Mouse (Mus musculus) neural tube, embryonic 12.5 days (tissue): ENCODE data around the gene Nr2e1. TPM values are rescaled to one million over a fixed set of nuclear protein-coding genes. Genes with fewer than 3 reads are reported as not detected.

Experiments used
- ATAC-seq: fragments of 200-750 bp; cut with Nextera tagmentation; 2 replicates; pipeline ENCODE4 v1.8.0; 2017; ENCODE audit warnings: low read depth, mild to moderate bottlenecking, moderate TSS enrichment, moderate library complexity; ENCODE audit not compliant: low FRiP score
- H3K27ac ChIP-seq: fragments of 300-500 bp; sonication (generic); 2 replicates; pipeline ENCODE4 v1.5.1; 2016
- H3K27me3 ChIP-seq: fragments of 300-500 bp; sonication (generic); replicated peaks from 2 replicates; pipeline ENCODE4 v1.6.1; 2016; ENCODE audit warnings: mild to moderate bottlenecking
- H3K36me3 ChIP-seq: fragments of 300-500 bp; sonication (generic); 2 replicates; pipeline ENCODE4 v1.6.1; 2016; ENCODE audit warnings: mild to moderate bottlenecking
- H3K4me1 ChIP-seq: fragments of 300-500 bp; sonication (generic); 2 replicates; pipeline ENCODE4 v1.6.1; 2016
- H3K4me2 ChIP-seq: fragments of 300-500 bp; sonication (generic); replicated peaks from 2 replicates; pipeline ENCODE4 v1.6.1; 2016; ENCODE audit warnings: mild to moderate bottlenecking
- H3K4me3 ChIP-seq: fragments of 300-500 bp; sonication (generic); 2 replicates; pipeline ENCODE4 v1.5.1; 2016
- H3K9ac ChIP-seq: fragments of 300-500 bp; sonication (generic); 2 replicates; pipeline ENCODE4 v1.6.1; 2016; ENCODE audit warnings: mild to moderate bottlenecking
- H3K9me3 ChIP-seq: fragments of 300-500 bp; sonication (generic); 2 replicates; pipeline ENCODE4 v1.6.1; 2016; ENCODE audit warnings: mild to moderate bottlenecking
- WGBS: fragments of 180-500 bp; shearing (Covaris S2); methylation state at CpG from one replicate; pipeline ENCODE4 v1.1.7; 2016; 5-methylcytosine and 5-hydroxymethylcytosine counted together
- polyA plus RNA-seq: library from polyadenylated mRNA; unstranded; fragments of >200 nt; fragmentation: Nextera tagmentation; extraction: Ambion mirVana; gene quantifications from 2 replicates; pipeline ENCODE4 v1.2.1, GENCODE M21; 2016

Gene Nr2e1
- polyA plus RNA-seq, 1 experiment from 2014 or later, result not detected

DNA sequence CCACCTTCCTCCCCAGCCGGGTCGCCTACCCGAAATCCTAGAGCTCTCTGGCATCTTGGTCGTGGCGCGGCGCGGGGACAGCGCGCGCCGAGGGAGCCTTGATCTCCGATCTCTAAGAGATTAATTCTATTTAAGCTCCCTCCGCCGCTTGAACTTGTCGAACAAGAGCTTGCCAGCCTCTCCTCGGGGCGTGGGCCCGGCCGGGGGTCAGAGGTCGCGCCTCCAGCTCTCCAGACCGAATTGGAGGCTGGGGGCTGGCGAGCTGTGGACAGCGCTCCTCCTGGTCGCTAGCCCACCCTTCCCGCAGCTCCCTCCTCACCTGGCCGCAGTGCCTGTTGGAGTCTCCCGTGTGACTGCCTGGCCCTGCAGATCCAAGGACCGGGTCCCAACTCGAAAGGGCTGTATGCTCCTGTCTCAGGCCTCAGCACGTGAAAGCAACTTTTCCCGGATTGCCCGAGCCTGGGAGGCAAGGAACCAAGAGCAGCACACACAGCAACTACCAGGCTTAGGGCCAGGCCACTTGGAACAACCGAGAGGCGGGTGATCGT lies 1.1 kb upstream of the Nr2e1 start:
- Histone ChIP-seq H3K27ac (no peak overlapping the region), H3K9me3 (no peaks in the 10 kb centered on the region), H3K4me2 (peak overlapping the region; percentile 40), H3K27me3 (peaks cover 98% of the 10 kb centered on the region), H3K4me3 (no peak overlapping the region), H3K9ac (no peak overlapping the region), H3K4me1 (peaks cover 14% of the 10 kb centered on the region), H3K36me3 (no peaks in the 10 kb centered on the region)
- WGBS, result under 1% methylated on average over 37 of the region's 37 CpGs
- no peak for ATAC-seq

DNA sequence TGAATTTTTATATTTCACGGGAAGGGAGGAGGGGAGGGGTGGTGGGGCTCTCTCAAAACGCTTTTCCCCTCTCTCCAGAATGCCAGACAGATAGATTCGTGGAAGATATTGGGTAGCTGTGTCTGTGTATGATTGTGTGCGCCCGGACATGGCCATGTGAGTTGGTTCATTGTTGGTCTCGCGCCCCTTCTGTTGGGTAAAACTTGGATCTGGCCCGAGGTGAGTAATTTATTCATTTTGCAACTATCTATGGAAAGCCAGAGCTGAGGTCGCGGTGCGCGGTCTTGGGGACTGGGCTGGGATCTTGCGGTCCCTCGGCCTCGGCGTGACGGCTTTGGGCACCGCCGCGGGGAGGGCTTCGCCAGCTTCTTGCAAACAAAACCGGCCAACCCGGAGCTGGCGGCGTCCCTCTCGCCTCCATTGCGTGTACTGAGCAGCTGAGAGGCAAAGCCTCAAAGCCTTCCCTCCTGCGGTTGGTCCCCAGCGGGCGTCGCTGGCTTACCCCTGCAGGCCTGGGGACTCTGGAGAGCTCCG lies 537 bp upstream of the Nr2e1 start:
- peaks cover 17% of the 10 kb centered on the region for H3K4me1 ChIP-seq
- no peaks in the 10 kb centered on the region for H3K36me3 ChIP-seq
- no peak overlapping the region for H3K9ac ChIP-seq
- H3K27me3 ChIP-seq, result peaks cover 98% of the 10 kb centered on the region
- H3K4me2 ChIP-seq, result peak overlapping the region; percentile 40
- ATAC-seq, result no peak
- no peak overlapping the region for H3K4me3 ChIP-seq
- H3K9me3 ChIP-seq, result no peaks in the 10 kb centered on the region
- H3K27ac ChIP-seq, result no peak overlapping the region
- WGBS, result 1% methylated on average over 32 of the region's 32 CpGs

DNA sequence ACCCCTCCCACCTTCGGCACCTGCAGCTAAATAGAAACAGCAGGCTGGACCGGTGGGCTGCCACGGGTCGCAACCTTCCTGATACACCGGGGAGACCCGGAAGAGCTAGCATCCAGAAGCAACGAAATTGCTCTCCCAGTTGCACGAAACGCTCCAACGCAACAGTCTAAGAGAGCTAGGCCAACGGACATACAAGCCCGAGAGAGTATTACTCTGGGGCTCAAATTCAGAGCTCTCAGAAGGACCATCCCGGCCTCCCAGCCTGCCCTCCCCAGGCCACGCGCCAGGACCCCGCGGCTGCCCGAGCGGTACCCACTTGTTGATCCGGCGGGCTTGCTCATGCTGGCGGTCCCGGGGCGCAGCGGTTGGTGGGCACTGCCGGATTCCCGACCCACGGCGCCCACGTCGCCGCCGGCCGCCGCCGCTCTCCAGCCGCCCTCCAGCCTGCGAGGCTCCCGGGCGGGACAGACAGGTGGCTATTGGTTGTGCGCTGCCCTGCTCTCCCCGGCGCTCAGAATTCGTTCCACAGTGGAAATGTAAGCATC lies 794 bp downstream of the Nr2e1 start:
- no peaks in the 10 kb centered on the region for H3K36me3 ChIP-seq
- ATAC-seq, result no peak
- peaks cover 98% of the 10 kb centered on the region for H3K27me3 ChIP-seq
- H3K4me2 ChIP-seq, result peak overlapping the region; percentile 40; the same call in 1 of the 2 replicates
- H3K27ac ChIP-seq, result no peak overlapping the region
- no peak overlapping the region for H3K4me3 ChIP-seq
- H3K9ac ChIP-seq, result no peak overlapping the region
- peaks cover 17% of the 10 kb centered on the region for H3K4me1 ChIP-seq
- under 1% methylated on average over 44 of the region's 44 CpGs for WGBS
- no peaks in the 10 kb centered on the region for H3K9me3 ChIP-seq

DNA sequence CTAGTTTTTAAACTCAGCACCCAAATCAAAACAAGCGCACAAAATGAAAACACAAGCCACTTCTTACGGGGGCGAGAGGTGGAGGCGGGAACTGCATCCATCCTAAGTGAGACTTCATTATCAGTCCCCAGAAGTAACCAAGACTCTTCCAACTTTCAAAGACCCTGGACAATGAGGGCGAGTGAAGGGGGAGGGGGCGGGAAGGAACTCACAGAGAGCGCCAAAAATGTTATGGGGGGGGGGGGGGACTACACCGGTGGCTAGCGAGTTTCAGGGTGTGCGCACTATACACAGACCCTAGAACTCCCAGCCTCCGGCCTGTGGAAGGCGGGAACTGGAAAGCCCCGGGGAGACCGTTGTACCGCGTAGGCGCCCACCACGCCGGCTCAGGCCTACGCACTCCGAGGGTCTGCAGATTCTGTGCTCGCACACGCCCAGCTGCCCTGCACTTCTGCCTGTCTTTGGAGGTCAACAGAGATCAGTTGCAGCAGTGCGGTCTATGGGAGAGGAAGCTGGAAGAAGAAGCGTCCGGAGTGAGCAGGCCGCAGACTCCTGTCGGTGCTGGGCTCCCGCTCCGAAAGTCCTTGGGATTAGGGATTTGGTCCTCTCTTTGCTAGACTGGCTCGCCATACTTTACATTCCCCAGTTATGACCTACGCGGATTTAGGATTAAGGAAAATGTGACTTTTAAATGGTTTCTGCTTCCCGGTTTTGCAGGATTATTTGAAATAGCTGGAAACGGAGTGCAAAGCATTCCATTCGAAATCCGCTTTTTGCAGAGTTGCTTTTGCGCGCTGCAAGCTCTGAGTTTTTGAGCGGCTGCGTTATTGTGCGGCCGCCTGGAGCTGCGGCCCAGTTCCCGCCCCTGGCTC lies 1.5 kb downstream of the Nr2e1 start:
- H3K27me3 ChIP-seq, result peaks cover 98% of the 10 kb centered on the region
- H3K9me3 ChIP-seq, result no peaks in the 10 kb centered on the region
- H3K9ac ChIP-seq, result no peak overlapping the region
- peak overlapping the region; percentile 40; the same call in 1 of the 2 replicates for H3K4me2 ChIP-seq
- H3K36me3 ChIP-seq, result no peaks in the 10 kb centered on the region
- no peak overlapping the region for H3K4me3 ChIP-seq
- ATAC-seq, result no peak
- H3K27ac ChIP-seq, result no peak overlapping the region
- H3K4me1 ChIP-seq, result peaks cover 17% of the 10 kb centered on the region
- WGBS, result under 1% methylated on average over 42 of the region's 45 CpGs

GRCm38 (mm10) chr10:42580951-42581277 lies 2.5 kb downstream of the Nr2e1 start:
- no peak overlapping the region for H3K4me3 ChIP-seq
- no peak overlapping the region for H3K4me2 ChIP-seq
- peaks cover 99% of the 10 kb centered on the region for H3K27me3 ChIP-seq
- no peak overlapping the region for H3K27ac ChIP-seq
- peaks cover 17% of the 10 kb centered on the region for H3K4me1 ChIP-seq
- under 1% methylated on average over 7 of the region's 7 CpGs for WGBS
- no peak overlapping the region for H3K9ac ChIP-seq
- no peaks in the 10 kb centered on the region for H3K36me3 ChIP-seq
- ATAC-seq, result no peak
- no peaks in the 10 kb centered on the region for H3K9me3 ChIP-seq

GRCm38 (mm10) chr10:42580131-42580950 lies 3.1 kb downstream of the Nr2e1 start:
- ATAC-seq, result no peak
- under 1% methylated on average over 29 of the region's 29 CpGs for WGBS
- Histone ChIP-seq H3K4me3 (no peak overlapping the region), H3K9ac (no peak overlapping the region), H3K27ac (no peak overlapping the region), H3K4me1 (peaks cover 17% of the 10 kb centered on the region), H3K9me3 (no peaks in the 10 kb centered on the region), H3K36me3 (no peaks in the 10 kb centered on the region), H3K4me2 (peak overlapping the region; percentile 39; the same call in 1 of the 2 replicates), H3K27me3 (peaks cover 99% of the 10 kb centered on the region)

- no peaks in the 10 kb centered on the region for H3K36me3 ChIP-seq
- peak overlapping the region; percentile 39 for H3K4me2 ChIP-seq
- H3K27ac ChIP-seq, result no peak overlapping the region
- 1% methylated on average over 40 of the region's 41 CpGs for WGBS
- H3K9ac ChIP-seq, result no peak overlapping the region
- H3K4me3 ChIP-seq, result no peak overlapping the region
- ATAC-seq, result 0 out of 2 replicates have a peak, but pooled peaks have one; percentile 25
- H3K27me3 ChIP-seq, result peaks cover 99% of the 10 kb centered on the region
- H3K4me1 ChIP-seq, result peaks cover 17% of the 10 kb centered on the region
- no peaks in the 10 kb centered on the region for H3K9me3 ChIP-seq
Observed at GRCm38 (mm10) chr10:42579475-42580130, 3.8 kb downstream of the Nr2e1 start.

GRCm38 (mm10) chr10:42578698-42579474 lies 4.5 kb downstream of the Nr2e1 start:
- Histone ChIP-seq H3K4me3 (no peak overlapping the region), H3K27me3 (peaks cover 99% of the 10 kb centered on the region), H3K4me2 (no peak overlapping the region), H3K27ac (no peak overlapping the region), H3K36me3 (no peaks in the 10 kb centered on the region), H3K4me1 (peaks cover 10% of the 10 kb centered on the region), H3K9me3 (no peaks in the 10 kb centered on the region), H3K9ac (no peak overlapping the region)
- ATAC-seq, result no peak
- under 1% methylated on average over 22 of the region's 22 CpGs for WGBS

GRCm38 (mm10) chr10:42578281-42578675 lies 5.2 kb downstream of the Nr2e1 start:
- no peak overlapping the region for H3K4me3 ChIP-seq
- H3K4me1 ChIP-seq, result peaks cover 9% of the 10 kb centered on the region

DNA sequence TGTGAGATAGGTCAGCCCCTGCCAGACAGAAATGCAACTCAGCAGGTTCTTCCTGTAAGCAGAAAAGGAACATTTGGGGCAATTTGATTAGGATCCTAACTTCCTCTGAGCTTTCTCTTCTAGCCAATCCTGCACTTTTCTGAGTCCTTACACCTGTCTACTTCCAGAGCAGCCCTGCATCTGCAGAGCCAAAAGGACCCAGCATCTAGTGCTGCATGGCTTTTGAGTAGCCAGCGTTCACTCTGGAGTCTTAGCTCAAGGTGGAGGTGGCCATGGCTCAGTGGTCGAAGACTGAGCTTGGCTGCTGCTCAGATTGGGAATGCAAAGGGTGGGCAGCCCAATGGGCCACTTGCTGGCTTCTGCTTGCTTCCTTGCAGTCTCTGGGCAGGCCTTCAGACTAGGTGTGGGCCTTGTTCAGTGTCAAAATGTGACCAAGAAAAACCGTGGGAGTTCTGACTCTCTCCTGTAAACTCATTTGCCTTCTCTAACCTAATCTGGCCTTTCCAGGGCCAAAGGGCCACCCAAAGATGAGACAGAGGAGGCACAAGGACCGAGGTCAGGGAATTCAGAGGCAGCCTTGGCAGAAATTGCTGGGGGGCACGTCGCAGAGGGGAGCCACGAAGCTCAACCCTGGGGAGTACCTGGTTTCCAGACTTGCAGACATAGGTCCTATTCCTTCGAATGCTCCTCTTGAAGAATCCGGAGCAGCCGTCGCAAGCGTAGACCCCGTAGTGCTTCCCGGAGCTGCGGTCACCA lies 5.7 kb downstream of the Nr2e1 start:
- Histone ChIP-seq H3K9me3 (no peaks in the 10 kb centered on the region), H3K4me1 (peaks cover 12% of the 10 kb centered on the region), H3K36me3 (no peaks in the 10 kb centered on the region), H3K9ac (no peak overlapping the region), H3K27ac (no peak overlapping the region), H3K4me3 (no peak overlapping the region), H3K27me3 (peaks cover 99% of the 10 kb centered on the region), H3K4me2 (no peak overlapping the region)
- WGBS, result 1% methylated on average over 15 of the region's 15 CpGs
- ATAC-seq, result no peak

More at GRCm38 (mm10) chr10:42578281-42578675, 5.2 kb downstream of the Nr2e1 start:
- no peak for ATAC-seq
- Histone ChIP-seq H3K4me2 (no peak overlapping the region), H3K36me3 (no peaks in the 10 kb centered on the region), H3K9ac (no peak overlapping the region), H3K9me3 (no peaks in the 10 kb centered on the region), H3K27me3 (peaks cover 99% of the 10 kb centered on the region), H3K27ac (no peak overlapping the region)
- WGBS, result 2% methylated on average over 15 of the region's 15 CpGs
